Mouse (Mus musculus) spleen, postnatal 0 days (tissue): ENCODE data around the gene Zscan4c. TPM values are rescaled to one million over a fixed set of nuclear protein-coding genes. Genes with fewer than 3 reads are reported as not detected.

Experiments
- polyA plus RNA-seq: library from polyadenylated mRNA; unstranded; fragments of >200 nt; fragmentation: Nextera tagmentation; extraction: Ambion mirVana; gene quantifications from 2 replicates; pipeline ENCODE4 v1.2.1, GENCODE M21; 2015

Zscan4c gene
- polyA plus RNA-seq: not detected in 2 replicates

GRCm38 (mm10) chr7:11005445-11005844 lies at the start of gene Zscan4c:
Gene Zscan4c (plus strand): TSS chr7:11005745.

Other genes with a start within 250 kb of the Zscan4c start
- gene Zscan4b, start 100.7 kb upstream of the Zscan4c start, polyA plus RNA-seq: not detected in 2 replicates
- gene Zscan4-ps1, start 63.9 kb downstream of the Zscan4c start, polyA plus RNA-seq: not detected in 2 replicates
- gene Zscan4d, start 160.4 kb downstream of the Zscan4c start, polyA plus RNA-seq: not detected in 2 replicates